Mouse (Mus musculus): Measurements from ENCODE around the gene Dlx3. TPM values are rescaled to one million over a fixed set of nuclear protein-coding genes. Genes with fewer than 3 reads are reported as not detected.

Dlx3 gene
- total RNA-seq, 2 experiments from 2014 or later, result not detected

GRCm38 (mm10) chr11:95088857-95089779 is 30.8 kb upstream of the Dlx3 start:
- peak; percentile 52 for DNase-seq

- DNase-seq, result no peak
Observed at GRCm38 (mm10) chr11:95093077-95093476, 26.8 kb upstream of the Dlx3 start.

- no peak for DNase-seq
Observed at GRCm38 (mm10) chr11:95095596-95095995, 24.3 kb upstream of the Dlx3 start.

GRCm38 (mm10) chr11:95096608-95097373 is 23.1 kb upstream of the Dlx3 start:
- no peak for DNase-seq

- no peak for DNase-seq
Observed at GRCm38 (mm10) chr11:95097889-95098288, 22.0 kb upstream of the Dlx3 start.

- no peak for DNase-seq
Observed at GRCm38 (mm10) chr11:95098346-95099095, 21.4 kb upstream of the Dlx3 start.

- DNase-seq, result no peak
Observed at GRCm38 (mm10) chr11:95100393-95100792, 19.5 kb upstream of the Dlx3 start.

GRCm38 (mm10) chr11:95101071-95101788 is 18.7 kb upstream of the Dlx3 start:
- DNase-seq, result no peak

- DNase-seq, result no peak
Observed at GRCm38 (mm10) chr11:95102161-95102904, 17.6 kb upstream of the Dlx3 start.

GRCm38 (mm10) chr11:95104266-95104665 is 15.7 kb upstream of the Dlx3 start:
- DNase-seq, result no peak

- peak; percentile 35 for DNase-seq
Observed at GRCm38 (mm10) chr11:95105274-95105874, 14.5 kb upstream of the Dlx3 start.

- DNase-seq, result peak; percentile 88
Observed at GRCm38 (mm10) chr11:95106440-95107236, 13.3 kb upstream of the Dlx3 start.

- DNase-seq, result no peak
Observed at GRCm38 (mm10) chr11:95109000-95109399, 10.9 kb upstream of the Dlx3 start.

- DNase-seq, result no peak
Observed at GRCm38 (mm10) chr11:95110081-95110480, 9.8 kb upstream of the Dlx3 start.

GRCm38 (mm10) chr11:95117030-95117429 is 2.9 kb upstream of the Dlx3 start:
- DNase-seq, result peak; percentile 76

- DNase-seq, result peak; percentile 89
Observed at GRCm38 (mm10) chr11:95118505-95118904, 1.4 kb upstream of the Dlx3 start.

GRCm38 (mm10) chr11:95120633-95121020 is 708 bp downstream of the Dlx3 start:
- DNase-seq, result no peak

- DNase-seq, result peak; percentile 24
Observed at GRCm38 (mm10) chr11:95121161-95122099, 1.5 kb downstream of the Dlx3 start.

- no peak for DNase-seq
Observed at GRCm38 (mm10) chr11:95122100-95122489, 2.2 kb downstream of the Dlx3 start.
